Mouse (Mus musculus) lung, postnatal 25 days (tissue): ENCODE results near the gene Mfsd4b5.
"Not testable (repeated sequence)": the region's sequence is repeated elsewhere in the genome, so short reads cannot be mapped to it uniquely, and the experiment has no call there.

ENCODE experiments used
- DNase-seq: peaks from one replicate; pipeline ENCODE4 v3.0.0; 2022; ENCODE audit warnings: low spot score

Mfsd4b5 gene

GRCm38 (mm10) chr10:39967512-39967911 lies 18.9 kb downstream of the Mfsd4b5 start:
- no peak for DNase-seq

GRCm38 (mm10) chr10:39961906-39962305 lies 24.5 kb downstream of the Mfsd4b5 start:
- no peak for DNase-seq

- no peak for DNase-seq
Observed at GRCm38 (mm10) chr10:39960441-39960822, 26.0 kb downstream of the Mfsd4b5 start.

DNA sequence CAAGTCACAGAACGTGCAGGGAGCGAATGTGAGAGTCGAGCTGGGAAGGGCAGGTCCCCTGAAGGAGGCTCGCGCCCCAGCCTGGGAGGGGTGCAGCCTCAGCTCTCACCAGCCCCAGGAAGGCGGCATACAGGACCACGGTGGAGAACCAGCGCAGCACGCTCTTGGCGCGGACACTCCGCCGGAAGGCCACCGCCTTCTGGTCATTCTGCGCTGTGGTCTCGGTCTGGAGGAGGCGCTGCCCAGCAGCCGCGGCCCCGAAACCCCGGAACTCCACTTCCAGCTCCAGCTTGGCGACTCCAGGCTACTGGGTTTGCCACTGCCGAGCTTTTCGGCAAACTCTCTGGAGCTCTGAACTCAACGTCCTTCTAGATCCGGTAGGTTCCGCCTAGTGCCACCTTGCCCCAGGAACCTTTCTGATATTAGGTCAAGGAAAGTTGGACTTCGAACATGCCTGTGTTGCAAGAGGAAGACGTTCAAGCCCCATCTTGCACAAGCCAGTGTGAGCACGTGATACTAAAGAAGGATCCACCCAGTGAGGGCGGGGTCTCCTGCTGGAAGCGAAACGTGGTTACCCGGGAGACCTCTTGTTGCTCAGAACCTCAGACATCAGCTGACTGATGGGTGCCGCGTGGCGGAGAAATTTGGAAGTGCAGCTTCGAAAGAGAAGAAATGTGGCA lies 26.5 kb downstream of the Mfsd4b5 start, which contains the start of gene Mfsd4b3:
Gene Mfsd4b3, minus strand, starts transcription at position 393 of the 680 bp plus-strand sequence.
- DNase-seq, result peak; percentile 98

- DNase-seq, result no peak
Observed at GRCm38 (mm10) chr10:39958266-39958665, 28.2 kb downstream of the Mfsd4b5 start.

DNA sequence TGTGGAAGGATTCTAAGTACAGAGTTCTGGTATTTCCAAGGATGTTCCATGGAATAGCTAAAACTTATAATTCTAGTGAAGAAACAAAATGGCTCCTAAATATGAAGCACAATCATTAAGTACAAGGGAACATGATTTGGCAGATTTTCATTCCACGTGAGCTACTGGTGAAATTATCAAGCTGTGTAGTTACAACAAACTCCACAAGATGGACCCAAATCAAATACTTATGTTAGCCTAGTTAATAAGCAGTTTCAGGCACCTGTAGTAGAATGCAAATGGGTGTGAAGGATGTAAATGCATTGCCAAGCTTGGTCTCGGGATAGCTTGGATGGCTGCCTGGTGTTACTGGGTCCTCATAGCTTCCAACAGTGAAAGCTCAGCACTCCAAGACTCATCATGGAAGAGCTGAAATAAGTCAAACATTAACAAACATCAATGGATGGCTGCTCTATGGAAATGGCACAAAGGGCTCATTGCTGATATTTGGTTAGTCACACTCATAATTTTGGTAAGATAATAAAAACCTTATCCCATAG lies 30.0 kb downstream of the Mfsd4b5 start:
- no peak for DNase-seq

GRCm38 (mm10) chr10:39955163-39955562 lies 31.3 kb downstream of the Mfsd4b5 start:
- no peak for DNase-seq

DNA sequence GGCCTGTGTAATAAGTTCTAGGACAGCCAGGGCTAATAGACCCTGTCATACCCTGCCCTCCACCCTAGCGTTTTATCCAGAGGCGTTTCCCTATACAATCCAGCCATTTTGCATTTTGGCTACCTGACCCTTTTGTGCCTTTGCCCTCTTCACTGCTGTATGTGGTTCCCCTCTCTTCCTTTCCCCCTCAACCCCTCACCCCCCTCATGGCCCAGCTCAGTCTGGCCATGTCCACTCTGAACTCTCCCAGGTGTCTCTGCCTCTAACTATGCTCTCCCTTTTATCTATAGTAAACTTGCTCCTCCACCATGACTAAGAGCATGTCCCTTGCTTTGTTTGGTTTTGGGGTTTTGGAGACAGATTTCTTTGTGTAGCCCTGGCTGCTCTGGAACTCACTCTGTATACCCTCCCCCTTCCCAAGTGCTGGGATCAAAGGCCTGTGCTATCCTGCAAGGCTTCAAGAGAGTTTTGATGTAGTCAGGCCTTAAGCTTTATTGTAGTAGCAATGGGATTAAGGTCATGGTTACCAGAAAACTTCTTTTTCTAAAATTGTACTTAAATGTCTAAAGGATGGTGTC lies 37.0 kb downstream of the Mfsd4b5 start:
- no peak for DNase-seq

GRCm38 (mm10) chr10:39947195-39947594 lies 39.3 kb downstream of the Mfsd4b5 start:
- DNase-seq, result not testable (repeated sequence)

DNA sequence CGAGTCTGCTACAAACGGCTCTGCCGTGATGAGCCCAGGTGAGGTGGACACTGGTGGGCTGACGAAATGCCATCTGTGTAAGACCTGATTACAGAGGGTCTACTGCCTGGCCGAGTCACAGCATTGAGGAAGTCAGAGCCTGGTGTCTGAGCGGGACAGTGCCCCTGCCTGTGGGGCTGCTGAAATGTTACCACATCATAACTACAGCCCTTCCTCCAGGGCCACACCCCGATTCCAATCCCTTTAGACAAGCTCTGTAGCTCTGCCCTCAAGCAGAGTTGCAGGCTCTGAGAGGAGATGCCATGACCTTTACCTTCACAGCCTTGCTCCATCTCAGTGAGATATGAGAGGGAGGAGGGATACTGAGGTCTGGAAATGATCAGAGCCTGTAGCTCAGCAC lies 49.9 kb downstream of the Mfsd4b5 start:
- no peak for DNase-seq

- no peak for DNase-seq
Observed at GRCm38 (mm10) chr10:39926616-39927139, 59.8 kb downstream of the Mfsd4b5 start, which contains the start of gene Mfsd4b2. Gene Mfsd4b2, minus strand, starts transcription at chr10:39926923.

- DNase-seq, result not testable (repeated sequence)
Observed at GRCm38 (mm10) chr10:39924556-39924955, 61.9 kb downstream of the Mfsd4b5 start.

- no peak for DNase-seq
Observed at GRCm38 (mm10) chr10:39912616-39913015, 73.8 kb downstream of the Mfsd4b5 start.

GRCm38 (mm10) chr10:39908768-39909441 lies 77.5 kb downstream of the Mfsd4b5 start:
- DNase-seq, result no peak
